Mouse (Mus musculus): ENCODE measurements around the gene Tuba1a. TPM values are rescaled to one million over a fixed set of nuclear protein-coding genes. Genes with fewer than 3 reads are reported as not detected.
A peak's percentile ranks its signal among the peaks of the same experiment; 100 is the strongest.

The Tuba1a gene
- polyA plus RNA-seq, 1 experiment from 2014 or later, result 419 TPM

DNA sequence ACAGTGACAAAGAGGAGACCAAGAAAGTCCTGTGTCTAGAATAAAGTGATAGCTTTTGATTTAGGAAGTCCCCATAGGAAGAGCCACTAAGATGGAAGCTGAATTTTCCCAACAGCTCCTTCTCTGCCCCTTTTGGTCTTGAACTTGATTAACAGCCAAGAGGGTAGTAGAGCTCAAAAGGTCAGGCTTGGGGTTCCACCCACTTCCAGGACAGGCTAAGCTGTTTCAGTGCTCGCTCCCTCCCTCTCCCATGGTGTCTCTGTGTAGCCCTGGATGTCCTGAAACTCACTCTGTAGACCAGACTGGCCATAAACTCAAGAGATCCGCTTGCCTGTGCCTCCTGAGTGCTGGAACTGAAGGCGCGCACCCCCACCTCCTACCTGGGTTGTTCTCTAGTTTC lies 37.5 kb downstream of the Tuba1a start:
- Histone ChIP-seq H3K4me1 (replicated peaks; ENCODE audit: control insufficient read depth, insufficient read depth, low read length) (no peaks in the 10 kb centered on the region; the same call in 1 of the 2 replicates), H3K27ac (ENCODE audit: low read depth, low read length) (no peak overlapping the region), H3K9ac (ENCODE audit: low read depth, low read length) (no peak overlapping the region), H3K4me3 (ENCODE audit: low read depth, low read length) (no peak overlapping the region), H3K9me3 (ENCODE audit: control insufficient read depth, low read length) (no peaks in the 10 kb centered on the region), H3K27me3 (replicated peaks; ENCODE audit: control insufficient read depth, insufficient read depth, low read length) (no peaks in the 10 kb centered on the region), H3K36me3 (ENCODE audit: control insufficient read depth, insufficient read depth, low read length) (peaks cover 10% of the 10 kb centered on the region), H3K4me2 (no peak overlapping the region)
- DNase-seq (ENCODE audit: low spot score) (no peak), ATAC-seq (replicated peaks; ENCODE audit: low FRiP score) (no peak)
- 94% methylated on average over 4 of the region's 4 CpGs for WGBS

DNA sequence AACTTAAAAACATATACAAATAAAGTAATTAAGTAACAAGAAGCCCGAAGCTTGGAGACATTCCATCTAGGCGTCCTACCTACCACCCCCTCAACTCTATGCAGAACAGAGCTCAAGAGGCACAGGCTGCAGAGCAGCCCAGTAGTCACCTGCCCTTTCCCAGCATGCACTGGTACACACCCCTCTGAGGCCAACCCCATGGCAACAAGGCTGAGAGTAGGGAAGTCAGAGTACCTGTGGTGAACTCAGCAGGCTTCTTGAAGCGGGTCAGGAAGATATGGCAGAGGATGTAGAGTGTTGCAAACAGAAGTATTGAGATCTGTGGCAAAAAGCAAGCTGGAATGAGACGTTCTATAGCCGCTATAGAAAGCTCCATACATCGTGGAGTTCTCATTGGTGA lies 38.6 kb downstream of the Tuba1a start:
- H3K9me3 ChIP-seq (ENCODE audit: control insufficient read depth, low read length), result no peaks in the 10 kb centered on the region
- no peaks in the 10 kb centered on the region; the same call in 1 of the 2 replicates for H3K4me1 ChIP-seq (replicated peaks; ENCODE audit: control insufficient read depth, insufficient read depth, low read length)
- WGBS, result 85% methylated on average over 6 of the region's 6 CpGs
- DNase-seq (ENCODE audit: low spot score), result no peak
- ATAC-seq (replicated peaks; ENCODE audit: low FRiP score), result no peak
- no peak overlapping the region for H3K4me2 ChIP-seq
- H3K36me3 ChIP-seq (ENCODE audit: control insufficient read depth, insufficient read depth, low read length), result peaks cover 13% of the 10 kb centered on the region
- no peak overlapping the region for H3K4me3 ChIP-seq (ENCODE audit: low read depth, low read length)
- no peaks in the 10 kb centered on the region for H3K27me3 ChIP-seq (replicated peaks; ENCODE audit: control insufficient read depth, insufficient read depth, low read length)
- H3K27ac ChIP-seq (ENCODE audit: low read depth, low read length), result no peak overlapping the region
- H3K9ac ChIP-seq (ENCODE audit: low read depth, low read length), result no peak overlapping the region

DNA sequence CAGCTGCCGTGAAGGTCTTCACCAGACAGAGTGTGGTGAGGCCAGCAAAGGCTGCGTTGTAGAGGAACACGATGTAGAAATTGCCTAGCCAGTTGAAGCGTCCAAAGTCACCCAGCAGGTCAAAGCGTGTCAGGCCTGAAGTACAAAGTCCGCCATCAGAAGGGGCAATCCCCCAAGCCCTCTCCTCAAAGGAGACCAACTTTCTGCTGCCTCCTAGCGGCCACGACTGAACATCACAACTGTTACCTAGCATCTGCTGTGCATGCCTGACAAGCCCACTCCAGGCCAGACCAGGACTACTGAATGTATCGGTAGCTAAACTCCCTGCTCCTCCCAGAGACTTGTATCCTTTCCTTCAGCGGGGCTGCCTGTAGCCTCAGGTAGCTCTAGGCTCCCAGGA lies 48.8 kb downstream of the Tuba1a start:
- peaks cover 11% of the 10 kb centered on the region for H3K36me3 ChIP-seq (ENCODE audit: control insufficient read depth, insufficient read depth, low read length)
- H3K27ac ChIP-seq (ENCODE audit: low read depth, low read length), result no peak overlapping the region
- H3K4me2 ChIP-seq, result no peak overlapping the region
- H3K9me3 ChIP-seq (ENCODE audit: control insufficient read depth, low read length), result no peaks in the 10 kb centered on the region
- 0 out of 2 replicates have a peak, but pooled peaks have one; percentile 34 for ATAC-seq (replicated peaks; ENCODE audit: low FRiP score)
- no peak overlapping the region for H3K9ac ChIP-seq (ENCODE audit: low read depth, low read length)
- no peak overlapping the region for H3K4me3 ChIP-seq (ENCODE audit: low read depth, low read length)
- peaks cover 2% of the 10 kb centered on the region; the same call in 1 of the 2 replicates for H3K27me3 ChIP-seq (replicated peaks; ENCODE audit: control insufficient read depth, insufficient read depth, low read length)
- H3K4me1 ChIP-seq (replicated peaks; ENCODE audit: control insufficient read depth, insufficient read depth, low read length), result no peaks in the 10 kb centered on the region
- 27% methylated on average over 10 of the region's 10 CpGs for WGBS
- DNase-seq (ENCODE audit: low spot score), result peak; percentile 56

DNA sequence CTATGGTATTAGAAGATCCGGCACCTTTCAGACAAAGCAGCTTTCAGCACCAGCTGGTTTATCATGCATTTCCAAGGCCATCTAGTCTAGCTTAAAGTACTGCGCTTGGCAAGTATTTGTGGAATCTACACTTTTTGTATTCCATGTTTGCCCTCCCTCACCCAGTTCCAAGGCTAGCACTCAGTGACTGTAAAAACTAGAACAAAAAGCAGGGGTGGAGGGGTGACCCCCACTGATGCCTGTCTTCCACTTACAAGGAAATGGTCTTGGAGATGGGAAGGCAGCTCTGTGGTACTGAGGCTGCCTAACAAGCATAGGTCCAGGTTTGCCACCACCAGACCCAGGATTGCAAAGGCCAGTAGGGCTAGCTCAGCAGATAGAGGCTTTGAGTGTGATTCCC lies 50.9 kb downstream of the Tuba1a start:
- DNase-seq (ENCODE audit: low spot score), result no peak
- Histone ChIP-seq H3K27ac (ENCODE audit: low read depth, low read length) (no peak overlapping the region), H3K4me2 (no peak overlapping the region), H3K27me3 (replicated peaks; ENCODE audit: control insufficient read depth, insufficient read depth, low read length) (peaks cover 21% of the 10 kb centered on the region), H3K4me3 (ENCODE audit: low read depth, low read length) (no peak overlapping the region), H3K9me3 (ENCODE audit: control insufficient read depth, low read length) (no peaks in the 10 kb centered on the region), H3K36me3 (ENCODE audit: control insufficient read depth, insufficient read depth, low read length) (peaks cover 4% of the 10 kb centered on the region), H3K9ac (ENCODE audit: low read depth, low read length) (no peak overlapping the region), H3K4me1 (replicated peaks; ENCODE audit: control insufficient read depth, insufficient read depth, low read length) (peaks cover 9% of the 10 kb centered on the region)
- 92% methylated on average over 2 of the region's 2 CpGs for WGBS
- ATAC-seq (replicated peaks; ENCODE audit: low FRiP score), result no peak

DNA sequence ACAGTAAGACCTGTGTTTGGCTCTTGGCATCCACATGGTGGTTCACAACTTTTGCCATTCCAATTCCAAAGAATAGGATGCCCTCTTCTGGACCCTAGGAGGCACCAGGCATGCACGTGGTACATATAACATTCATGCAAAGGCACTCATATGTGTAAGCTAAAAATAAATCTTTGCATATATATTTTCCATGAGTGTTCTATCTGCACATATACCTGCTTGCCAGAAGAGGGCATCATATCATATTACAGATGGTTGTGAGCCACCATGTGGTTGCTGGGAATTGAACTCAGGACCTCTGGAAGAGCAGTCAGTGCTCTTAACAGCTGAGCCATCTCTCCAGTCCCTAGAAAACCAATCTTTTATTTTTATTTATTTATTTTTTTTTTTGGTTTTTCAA lies 52.0 kb downstream of the Tuba1a start:
- peaks cover 32% of the 10 kb centered on the region for H3K27me3 ChIP-seq (replicated peaks; ENCODE audit: control insufficient read depth, insufficient read depth, low read length)
- ATAC-seq (replicated peaks; ENCODE audit: low FRiP score), result no peak
- 46% methylated on average over 1 of the region's 1 CpGs for WGBS

More for the DNA sequence above, 52.0 kb downstream of the Tuba1a start:
- Histone ChIP-seq H3K27ac (ENCODE audit: low read depth, low read length) (no peak overlapping the region), H3K4me3 (ENCODE audit: low read depth, low read length) (no peak overlapping the region), H3K9me3 (ENCODE audit: control insufficient read depth, low read length) (no peaks in the 10 kb centered on the region), H3K4me1 (replicated peaks; ENCODE audit: control insufficient read depth, insufficient read depth, low read length) (peaks cover 16% of the 10 kb centered on the region), H3K4me2 (no peak overlapping the region), H3K36me3 (ENCODE audit: control insufficient read depth, insufficient read depth, low read length) (peaks cover 4% of the 10 kb centered on the region), H3K9ac (ENCODE audit: low read depth, low read length) (no peak overlapping the region)
- no peak for DNase-seq (ENCODE audit: low spot score)

Other genes starting within 250 kb of the Tuba1a start
- gene Ccdc65, start 245.5 kb downstream of the Tuba1a start, polyA plus RNA-seq (2014; fragmentation: Nextera tagmentation; extraction: Ambion mirVana), result 0.09 and 0.19 TPM in 2 replicates
- gene Fkbp11, start 225.5 kb downstream of the Tuba1a start, polyA plus RNA-seq (2014; fragmentation: Nextera tagmentation; extraction: Ambion mirVana), result 101 and 105 TPM in 2 replicates
- 25.3 and 25.8 TPM in 2 replicates for gene Arf3, start 190.5 kb downstream of the Tuba1a start, polyA plus RNA-seq (2014; fragmentation: Nextera tagmentation; extraction: Ambion mirVana)
- gene Wnt10b, start 175.6 kb downstream of the Tuba1a start, polyA plus RNA-seq (2014; fragmentation: Nextera tagmentation; extraction: Ambion mirVana), result not detected in 2 replicates
- gene Wnt1, start 163.8 kb downstream of the Tuba1a start, polyA plus RNA-seq (2014; fragmentation: Nextera tagmentation; extraction: Ambion mirVana), result not detected in 2 replicates
- 0.12 and 0.16 TPM in 2 replicates for gene Ddn, start 144.2 kb downstream of the Tuba1a start, polyA plus RNA-seq (2014; fragmentation: Nextera tagmentation; extraction: Ambion mirVana)
- gene Prkag1, start 122.2 kb downstream of the Tuba1a start, polyA plus RNA-seq (2014; fragmentation: Nextera tagmentation; extraction: Ambion mirVana), result 128 and 140 TPM in 2 replicates
- 14.3 and 17.0 TPM in 2 replicates for gene Kmt2d, start 82.5 kb downstream of the Tuba1a start, polyA plus RNA-seq (2014; fragmentation: Nextera tagmentation; extraction: Ambion mirVana)
- gene Rhebl1, start 59.2 kb downstream of the Tuba1a start, polyA plus RNA-seq (2014; fragmentation: Nextera tagmentation; extraction: Ambion mirVana), result 6.7 and 7.4 TPM in 2 replicates
- 0.37 and 0.45 TPM in 2 replicates for gene Dhh, start 55.2 kb downstream of the Tuba1a start, polyA plus RNA-seq (2014; fragmentation: Nextera tagmentation; extraction: Ambion mirVana)
- 1.6 and 2.8 TPM in 2 replicates for gene Lmbr1l, start 35.5 kb downstream of the Tuba1a start, polyA plus RNA-seq (2014; fragmentation: Nextera tagmentation; extraction: Ambion mirVana)
- 1,854 and 2,015 TPM in 2 replicates for gene Tuba1b, start 19.1 kb downstream of the Tuba1a start, polyA plus RNA-seq (2014; fragmentation: Nextera tagmentation; extraction: Ambion mirVana)
- gene Gm49450, start 152 bp downstream of the Tuba1a start, polyA plus RNA-seq (2014; fragmentation: Nextera tagmentation; extraction: Ambion mirVana), result not detected in 2 replicates
- gene Tuba1c, start 76.2 kb upstream of the Tuba1a start, polyA plus RNA-seq (2014; fragmentation: Nextera tagmentation; extraction: Ambion mirVana), result 202 and 214 TPM in 2 replicates
- 0.36 and 0.90 TPM in 2 replicates for gene Prph, start 101.5 kb upstream of the Tuba1a start, polyA plus RNA-seq (2014; fragmentation: Nextera tagmentation; extraction: Ambion mirVana)
- 26.5 and 27.8 TPM in 2 replicates for gene Troap, start 120.9 kb upstream of the Tuba1a start, polyA plus RNA-seq (2014; fragmentation: Nextera tagmentation; extraction: Ambion mirVana)
- 0.25 TPM in 1 of 2 replicates, not detected in the other for gene C1ql4, start 134.1 kb upstream of the Tuba1a start, polyA plus RNA-seq (2014; fragmentation: Nextera tagmentation; extraction: Ambion mirVana)
- 17.1 and 19.8 TPM in 2 replicates for gene Dnajc22, start 139.5 kb upstream of the Tuba1a start, polyA plus RNA-seq (2014; fragmentation: Nextera tagmentation; extraction: Ambion mirVana)
- gene Spats2, start 172.2 kb upstream of the Tuba1a start, polyA plus RNA-seq (2014; fragmentation: Nextera tagmentation; extraction: Ambion mirVana), result 32.9 and 35.0 TPM in 2 replicates

Data from liver, embryonic 11.5 days (tissue).